Mouse (Mus musculus): ENCODE measurements at regions not wholly inside any gene's neighbourhood (a gene's known extent, or its start where the extent isn't known, plus 50 kb on each side); places are given as distances from the start of the nearest gene placed in this dataset.

GRCm38 (mm10) chr12:79921786-79922185 lies 191.0 kb downstream of the Zfp36l1 start:
- Histone ChIP-seq H3K4me1 (ENCODE audit: control insufficient read depth, insufficient read depth, insufficient read length, low read length) (peaks cover 2% of the 10 kb centered on the region; the same call in 1 of the 2 replicates), H3K4me3 (ENCODE audit: low read depth, low read length) (no peak overlapping the region), H3K27ac (ENCODE audit: insufficient read depth, low read depth, low read length) (no peak overlapping the region), H3K36me3 (ENCODE audit: control insufficient read depth, insufficient read depth, low read length) (no peaks in the 10 kb centered on the region), H3K27me3 (ENCODE audit: control insufficient read depth, insufficient read depth, low read length) (no peaks in the 10 kb centered on the region)
- no peak for TF ChIP-seq POLR2A (IDR thresholded peaks at IDR 0.05; ENCODE audit: low read depth, low read length)
- no peak for TF ChIP-seq CTCF (IDR thresholded peaks at IDR 0.05; ENCODE audit: extremely low read depth, insufficient read length, insufficient replicate concordance, low read depth, low read length)
- 65% methylated on average over 5 of the region's 5 CpGs for WGBS

DNA sequence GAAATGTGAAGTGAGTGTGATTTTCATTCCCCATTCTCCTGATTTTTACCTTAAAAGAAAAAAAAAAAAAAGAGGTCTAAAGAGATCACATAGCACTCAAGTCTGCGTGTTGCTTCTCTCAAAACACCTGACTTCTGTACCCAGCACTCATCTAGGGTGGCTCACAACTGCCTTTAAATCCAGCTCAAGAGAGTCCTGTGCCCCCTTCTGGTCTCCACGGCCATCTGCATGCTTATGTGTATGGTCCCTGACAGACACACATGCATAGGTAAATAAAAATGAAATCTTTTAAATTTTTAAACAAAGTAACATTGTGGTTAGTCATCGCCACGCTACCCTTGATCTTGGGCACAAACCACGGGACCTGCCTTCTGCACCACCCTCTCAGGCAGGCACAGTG lies 193.8 kb downstream of the Zfp36l1 start:
- no peaks in the 10 kb centered on the region for H3K36me3 ChIP-seq (ENCODE audit: control insufficient read depth, insufficient read depth, low read length)
- no peaks in the 10 kb centered on the region for H3K27me3 ChIP-seq (ENCODE audit: control insufficient read depth, insufficient read depth, low read length)
- H3K27ac ChIP-seq (ENCODE audit: insufficient read depth, low read depth, low read length) = no peak overlapping the region
- H3K4me1 ChIP-seq (ENCODE audit: control insufficient read depth, insufficient read depth, insufficient read length, low read length) = peaks cover 2% of the 10 kb centered on the region; the same call in 1 of the 2 replicates
- peak; percentile 20; the same call in 1 of the 2 replicates for TF ChIP-seq CTCF (IDR thresholded peaks at IDR 0.05; ENCODE audit: extremely low read depth, insufficient read length, insufficient replicate concordance, low read depth, low read length)
- TF ChIP-seq POLR2A (IDR thresholded peaks at IDR 0.05; ENCODE audit: low read depth, low read length) = no peak
- WGBS = 95% methylated on average over 5 of the region's 5 CpGs
- H3K4me3 ChIP-seq (ENCODE audit: low read depth, low read length) = no peak overlapping the region

DNA sequence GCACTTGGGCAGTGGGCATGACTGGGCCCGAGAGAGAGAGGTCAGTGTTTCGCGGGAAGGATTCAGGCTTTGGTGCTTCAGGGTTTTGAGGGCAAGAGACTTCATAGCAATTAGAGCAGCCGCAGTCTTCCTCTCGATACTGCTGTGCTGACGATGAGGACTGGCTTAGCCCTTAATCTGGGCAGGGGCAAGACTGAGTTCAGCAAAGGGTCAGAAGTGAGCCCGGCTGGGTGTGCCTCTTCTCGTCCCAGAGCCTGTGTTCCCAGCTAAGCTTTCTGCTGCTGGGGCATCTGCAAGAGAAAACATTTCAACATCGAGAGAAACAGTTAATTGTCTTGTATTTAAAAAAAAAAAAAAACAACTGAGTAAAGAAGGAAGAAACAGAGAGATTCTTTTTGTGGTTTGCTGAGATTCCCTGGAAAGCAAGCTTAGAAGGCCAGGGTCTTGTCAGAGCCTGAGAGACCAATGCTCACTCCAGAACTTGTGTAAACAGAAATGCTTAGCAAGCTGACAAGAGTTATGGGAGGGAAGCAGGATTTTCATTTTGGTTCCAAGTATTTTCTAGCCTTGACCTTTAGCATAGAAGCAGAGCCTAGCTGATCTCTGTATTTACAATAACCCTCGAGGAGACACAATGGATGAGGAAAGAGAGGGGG lies 195.1 kb downstream of the Zfp36l1 start:
- H3K27ac ChIP-seq (ENCODE audit: insufficient read depth, low read depth, low read length) = peak overlapping the region; percentile 32; the same call in 1 of the 2 replicates
- no peak overlapping the region for H3K4me3 ChIP-seq (ENCODE audit: low read depth, low read length)
- no peak for TF ChIP-seq CTCF (IDR thresholded peaks at IDR 0.05; ENCODE audit: extremely low read depth, insufficient read length, insufficient replicate concordance, low read depth, low read length)
- H3K36me3 ChIP-seq (ENCODE audit: control insufficient read depth, insufficient read depth, low read length) = no peaks in the 10 kb centered on the region
- 61% methylated on average over 10 of the region's 10 CpGs for WGBS
- no peaks in the 10 kb centered on the region for H3K27me3 ChIP-seq (ENCODE audit: control insufficient read depth, insufficient read depth, low read length)
- peaks cover 2% of the 10 kb centered on the region; the same call in 1 of the 2 replicates for H3K4me1 ChIP-seq (ENCODE audit: control insufficient read depth, insufficient read depth, insufficient read length, low read length)

GRCm38 (mm10) chr12:79916896-79917633 lies 195.7 kb downstream of the Zfp36l1 start:
- TF ChIP-seq CTCF (IDR thresholded peaks at IDR 0.05; ENCODE audit: extremely low read depth, insufficient read length, insufficient replicate concordance, low read depth, low read length) = no peak
- TF ChIP-seq POLR2A (IDR thresholded peaks at IDR 0.05; ENCODE audit: low read depth, low read length) = no peak

GRCm38 (mm10) chr12:79913898-79914297 lies 198.9 kb downstream of the Zfp36l1 start:
- WGBS = 83% methylated on average over 6 of the region's 6 CpGs
- Histone ChIP-seq H3K4me3 (ENCODE audit: low read depth, low read length) (no peak overlapping the region), H3K27ac (ENCODE audit: insufficient read depth, low read depth, low read length) (no peak overlapping the region), H3K4me1 (ENCODE audit: control insufficient read depth, insufficient read depth, insufficient read length, low read length) (peaks cover 2% of the 10 kb centered on the region; the same call in 1 of the 2 replicates), H3K27me3 (ENCODE audit: control insufficient read depth, insufficient read depth, low read length) (no peaks in the 10 kb centered on the region), H3K36me3 (ENCODE audit: control insufficient read depth, insufficient read depth, low read length) (no peaks in the 10 kb centered on the region)
- TF ChIP-seq CTCF (IDR thresholded peaks at IDR 0.05; ENCODE audit: extremely low read depth, insufficient read length, insufficient replicate concordance, low read depth, low read length) (no peak), POLR2A (IDR thresholded peaks at IDR 0.05; ENCODE audit: low read depth, low read length) (no peak)

More at GRCm38 (mm10) chr12:79916896-79917633, 195.7 kb downstream of the Zfp36l1 start:
- Histone ChIP-seq H3K27ac (ENCODE audit: insufficient read depth, low read depth, low read length) (peak overlapping the region; percentile 32; the same call in 1 of the 2 replicates), H3K4me1 (ENCODE audit: control insufficient read depth, insufficient read depth, insufficient read length, low read length) (peaks cover 2% of the 10 kb centered on the region; the same call in 1 of the 2 replicates), H3K27me3 (ENCODE audit: control insufficient read depth, insufficient read depth, low read length) (no peaks in the 10 kb centered on the region), H3K36me3 (ENCODE audit: control insufficient read depth, insufficient read depth, low read length) (no peaks in the 10 kb centered on the region), H3K4me3 (ENCODE audit: low read depth, low read length) (no peak overlapping the region)
- WGBS = 83% methylated on average over 5 of the region's 5 CpGs

DNA sequence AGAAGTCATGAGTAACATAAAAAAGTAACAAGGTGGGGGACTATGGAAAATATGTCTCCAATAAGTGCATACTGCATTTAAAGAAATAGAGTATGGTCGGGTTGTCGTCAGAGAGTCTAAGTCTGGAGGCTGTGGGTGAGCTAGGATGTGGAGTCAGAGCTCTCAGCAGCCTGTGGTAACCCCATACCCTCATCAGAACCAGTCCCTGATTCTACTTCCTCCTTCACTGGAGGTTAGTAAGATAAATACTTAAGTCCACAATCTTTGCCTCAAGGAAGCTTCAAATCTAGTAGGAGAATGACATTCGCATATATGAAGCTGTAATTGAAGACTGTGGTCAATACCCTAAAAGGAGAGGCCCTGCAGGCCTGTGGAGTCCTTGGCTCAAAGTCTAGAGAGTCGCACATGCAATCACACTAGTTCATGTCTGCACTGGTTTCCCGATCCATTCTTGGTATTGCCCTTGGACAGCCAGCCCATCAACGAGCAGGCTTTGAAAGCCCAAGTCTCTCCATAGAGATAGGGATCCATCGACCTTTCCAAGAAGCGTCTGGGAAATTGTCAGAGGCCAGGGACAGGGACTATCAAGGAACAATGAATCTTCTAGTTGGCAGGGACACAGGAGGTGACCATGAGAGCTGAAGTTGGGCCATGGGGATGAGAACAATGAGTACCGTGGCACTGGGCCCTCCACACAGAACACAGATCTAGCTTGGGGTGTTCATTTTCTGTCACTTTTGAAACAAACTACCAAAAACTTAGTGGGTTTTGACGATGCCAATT lies 200.3 kb downstream of the Zfp36l1 start:
- TF ChIP-seq CTCF (IDR thresholded peaks at IDR 0.05; ENCODE audit: extremely low read depth, insufficient read length, insufficient replicate concordance, low read depth, low read length) (no peak), POLR2A (IDR thresholded peaks at IDR 0.05; ENCODE audit: low read depth, low read length) (no peak)
- H3K4me3 ChIP-seq (ENCODE audit: low read depth, low read length) = no peak overlapping the region

More for the DNA sequence above, 200.3 kb downstream of the Zfp36l1 start:
- no peaks in the 10 kb centered on the region for H3K36me3 ChIP-seq (ENCODE audit: control insufficient read depth, insufficient read depth, low read length)
- H3K4me1 ChIP-seq (ENCODE audit: control insufficient read depth, insufficient read depth, insufficient read length, low read length) = peaks cover 2% of the 10 kb centered on the region; the same call in 1 of the 2 replicates
- no peaks in the 10 kb centered on the region for H3K27me3 ChIP-seq (ENCODE audit: control insufficient read depth, insufficient read depth, low read length)
- 94% methylated on average over 10 of the region's 10 CpGs for WGBS
- H3K27ac ChIP-seq (ENCODE audit: insufficient read depth, low read depth, low read length) = no peak overlapping the region

Measured in small intestine, adult 2 months (tissue).